Mouse (Mus musculus): ENCODE measurements at regions not wholly inside any gene's neighbourhood (a gene's known extent, or its start where the extent isn't known, plus 50 kb on each side); places are given as distances from the start of the nearest gene placed in this dataset.

- DNase-seq (ENCODE audit: low spot score) = peak; percentile 57
- no peaks in the 10 kb centered on the region for H3K9me3 ChIP-seq
- WGBS = 20% methylated on average over 6 of the region's 6 CpGs
Measured at GRCm38 (mm10) chr11:82613503-82613902, 150.6 kb downstream of the Cct6b start.

GRCm38 (mm10) chr11:82612026-82612425, 152.1 kb downstream of the Cct6b start:
- Histone ChIP-seq H3K9me3 (no peaks in the 10 kb centered on the region), H3K27ac (no peak overlapping the region), H3K4me1 (replicated peaks) (no peaks in the 10 kb centered on the region), H3K36me3 (no peaks in the 10 kb centered on the region), H3K4me3 (no peak overlapping the region), H3K27me3 (ENCODE audit: insufficient read depth, poor library complexity, severe bottlenecking) (peaks cover 11% of the 10 kb centered on the region)
- DNase-seq (ENCODE audit: low spot score) = no peak

More at GRCm38 (mm10) chr11:82613503-82613902, 150.6 kb downstream of the Cct6b start:
- H3K36me3 ChIP-seq = no peaks in the 10 kb centered on the region
- H3K27me3 ChIP-seq (ENCODE audit: insufficient read depth, poor library complexity, severe bottlenecking) = peaks cover 26% of the 10 kb centered on the region
- H3K4me3 ChIP-seq = no peak overlapping the region
- H3K4me1 ChIP-seq (replicated peaks) = peaks cover 3% of the 10 kb centered on the region
- no peak overlapping the region for H3K27ac ChIP-seq

DNA sequence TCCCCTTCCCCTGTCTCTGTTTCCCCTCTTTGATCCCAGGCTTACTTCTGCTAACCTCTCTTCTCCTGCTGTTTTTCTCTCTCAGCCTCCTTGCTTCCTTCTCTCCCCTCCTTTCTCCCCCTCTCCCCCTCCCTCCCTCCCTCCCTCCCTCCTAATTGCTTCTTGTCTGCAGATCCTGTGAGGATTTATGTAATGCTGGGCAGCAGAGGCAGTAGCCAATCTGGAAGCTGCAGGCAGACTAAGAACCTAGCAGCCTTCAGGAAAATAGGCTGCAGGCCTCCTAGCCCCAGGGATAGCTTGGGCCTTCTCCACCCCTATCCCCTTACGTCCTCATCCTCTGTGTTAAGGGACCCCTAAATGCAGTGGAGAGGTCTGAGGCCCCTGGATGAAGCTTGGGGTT, 155.2 kb downstream of the Cct6b start:
- 46% methylated on average over 1 of the region's 1 CpGs for WGBS
- H3K9me3 ChIP-seq = no peaks in the 10 kb centered on the region
- H3K36me3 ChIP-seq = no peaks in the 10 kb centered on the region
- no peaks in the 10 kb centered on the region for H3K4me1 ChIP-seq (replicated peaks)
- H3K27ac ChIP-seq = no peak overlapping the region
- peaks cover 9% of the 10 kb centered on the region; the same call in 1 of the 2 replicates for H3K27me3 ChIP-seq (ENCODE audit: insufficient read depth, poor library complexity, severe bottlenecking)
- no peak overlapping the region for H3K4me3 ChIP-seq
- DNase-seq (ENCODE audit: low spot score) = no peak

- 89% methylated on average over 5 of the region's 5 CpGs for WGBS
- H3K4me1 ChIP-seq (replicated peaks) = 0 out of 2 replicates have a peak, but pooled peaks cover 3% of the 10 kb centered on the region
- H3K9me3 ChIP-seq = no peaks in the 10 kb centered on the region
- H3K27ac ChIP-seq = no peak overlapping the region
- peaks cover 18% of the 10 kb centered on the region for H3K27me3 ChIP-seq (ENCODE audit: insufficient read depth, poor library complexity, severe bottlenecking)
- no peak for DNase-seq (ENCODE audit: low spot score)
- H3K36me3 ChIP-seq = no peaks in the 10 kb centered on the region
- H3K4me3 ChIP-seq = no peak overlapping the region
Measured at GRCm38 (mm10) chr11:82607661-82608060, 156.5 kb downstream of the Cct6b start.

DNA sequence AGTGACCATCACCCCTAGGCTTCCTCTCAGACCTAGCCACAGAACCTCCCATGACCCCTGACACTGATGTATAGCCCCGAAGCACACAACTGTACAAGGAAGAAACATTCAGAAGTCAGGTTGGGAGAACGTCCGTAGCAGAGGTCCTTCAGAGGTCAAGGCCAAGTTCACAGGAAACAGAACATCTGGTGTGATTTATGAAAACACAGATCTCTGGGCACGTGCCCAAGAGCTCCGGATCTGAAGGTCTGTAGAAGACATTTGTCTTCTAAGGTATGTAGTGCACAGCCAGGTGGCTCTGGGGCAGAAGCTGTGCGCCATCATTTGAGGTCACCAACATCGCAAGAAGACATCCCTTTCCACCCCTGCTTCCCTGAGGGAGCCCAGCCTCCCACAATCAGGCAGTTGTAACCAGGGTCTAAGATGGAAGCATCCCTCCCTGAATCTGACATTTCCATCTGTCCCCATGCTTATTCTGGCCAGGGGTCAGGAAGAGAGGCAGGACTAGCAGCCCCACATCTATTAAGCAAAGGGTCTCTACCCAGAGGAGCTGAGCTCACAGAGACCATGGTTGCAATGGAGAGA, 159.8 kb downstream of the Cct6b start:
- WGBS = 76% methylated on average over 7 of the region's 7 CpGs
- no peak for DNase-seq (ENCODE audit: low spot score)
- no peak overlapping the region for H3K27ac ChIP-seq
- H3K4me3 ChIP-seq = no peak overlapping the region
- H3K9me3 ChIP-seq = no peaks in the 10 kb centered on the region
- H3K4me1 ChIP-seq (replicated peaks) = 0 out of 2 replicates have a peak, but pooled peaks cover 6% of the 10 kb centered on the region
- H3K27me3 ChIP-seq (ENCODE audit: insufficient read depth, poor library complexity, severe bottlenecking) = peaks cover 35% of the 10 kb centered on the region
- H3K36me3 ChIP-seq = no peaks in the 10 kb centered on the region

- Histone ChIP-seq H3K4me1 (replicated peaks) (peaks cover 10% of the 10 kb centered on the region), H3K36me3 (no peaks in the 10 kb centered on the region), H3K27ac (no peak overlapping the region), H3K9me3 (no peaks in the 10 kb centered on the region), H3K4me3 (no peak overlapping the region), H3K27me3 (ENCODE audit: insufficient read depth, poor library complexity, severe bottlenecking) (peaks cover 45% of the 10 kb centered on the region)
- no peak for DNase-seq (ENCODE audit: low spot score)
- 26% methylated on average over 11 of the region's 11 CpGs for WGBS
Measured at GRCm38 (mm10) chr11:82602818-82603217, 161.3 kb downstream of the Cct6b start.

- DNase-seq (ENCODE audit: low spot score) = no peak
- peaks cover 14% of the 10 kb centered on the region for H3K4me1 ChIP-seq (replicated peaks)
- H3K27ac ChIP-seq = no peak overlapping the region
- no peaks in the 10 kb centered on the region for H3K36me3 ChIP-seq
- H3K9me3 ChIP-seq = no peaks in the 10 kb centered on the region
- 52% methylated on average over 2 of the region's 2 CpGs for WGBS
- no peak overlapping the region for H3K4me3 ChIP-seq
- peaks cover 45% of the 10 kb centered on the region for H3K27me3 ChIP-seq (ENCODE audit: insufficient read depth, poor library complexity, severe bottlenecking)
Measured at GRCm38 (mm10) chr11:82602250-82602649, 161.9 kb downstream of the Cct6b start.

DNA sequence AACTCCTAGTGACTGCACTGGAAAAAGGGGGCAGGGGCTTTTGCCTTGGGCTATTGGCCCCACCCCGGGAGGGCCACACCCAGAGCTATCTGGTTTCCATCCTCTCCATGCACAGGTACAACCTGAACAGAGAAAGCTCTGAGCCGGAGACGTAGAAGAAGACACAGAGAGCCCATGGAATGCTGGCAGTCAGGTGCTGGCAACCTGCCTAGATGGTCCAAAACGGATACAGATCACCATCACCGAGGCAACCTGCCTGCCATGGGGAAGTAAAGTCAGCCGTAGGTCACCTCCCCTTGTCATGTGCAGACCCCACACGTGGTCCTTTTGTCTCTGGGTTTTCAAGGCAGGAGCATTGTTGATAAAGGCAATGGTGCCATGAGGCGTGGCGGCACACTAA, 164.0 kb downstream of the Cct6b start:
- Histone ChIP-seq H3K36me3 (no peaks in the 10 kb centered on the region), H3K27me3 (ENCODE audit: insufficient read depth, poor library complexity, severe bottlenecking) (peaks cover 45% of the 10 kb centered on the region), H3K9me3 (no peaks in the 10 kb centered on the region), H3K4me1 (replicated peaks) (peaks cover 14% of the 10 kb centered on the region), H3K27ac (no peak overlapping the region), H3K4me3 (no peak overlapping the region)
- no peak for DNase-seq (ENCODE audit: low spot score)
- WGBS = 73% methylated on average over 9 of the region's 9 CpGs

GRCm38 (mm10) chr11:82597757-82598156, 166.4 kb downstream of the Cct6b start:
- Histone ChIP-seq H3K27ac (no peak overlapping the region), H3K4me3 (no peak overlapping the region), H3K27me3 (ENCODE audit: insufficient read depth, poor library complexity, severe bottlenecking) (peaks cover 33% of the 10 kb centered on the region), H3K4me1 (replicated peaks) (peaks cover 12% of the 10 kb centered on the region), H3K9me3 (no peaks in the 10 kb centered on the region), H3K36me3 (no peaks in the 10 kb centered on the region)
- no peak for DNase-seq (ENCODE audit: low spot score)
- 18% methylated on average over 6 of the region's 6 CpGs for WGBS

GRCm38 (mm10) chr11:82596801-82597200, 167.3 kb downstream of the Cct6b start:
- WGBS = 71% methylated on average over 3 of the region's 3 CpGs
- no peaks in the 10 kb centered on the region for H3K9me3 ChIP-seq
- DNase-seq (ENCODE audit: low spot score) = no peak
- H3K4me3 ChIP-seq = no peak overlapping the region
- H3K27ac ChIP-seq = no peak overlapping the region
- H3K4me1 ChIP-seq (replicated peaks) = peaks cover 8% of the 10 kb centered on the region
- peaks cover 29% of the 10 kb centered on the region for H3K27me3 ChIP-seq (ENCODE audit: insufficient read depth, poor library complexity, severe bottlenecking)
- no peaks in the 10 kb centered on the region for H3K36me3 ChIP-seq

GRCm38 (mm10) chr11:82589761-82590160, 174.4 kb downstream of the Cct6b start:
- no peaks in the 10 kb centered on the region for H3K9me3 ChIP-seq

GRCm38 (mm10) chr11:82588744-82589143, 175.4 kb downstream of the Cct6b start:
- Histone ChIP-seq H3K9me3 (no peaks in the 10 kb centered on the region), H3K4me1 (replicated peaks) (no peaks in the 10 kb centered on the region), H3K27me3 (ENCODE audit: insufficient read depth, poor library complexity, severe bottlenecking) (no peaks in the 10 kb centered on the region), H3K36me3 (no peaks in the 10 kb centered on the region), H3K4me3 (no peak overlapping the region), H3K27ac (no peak overlapping the region)
- DNase-seq (ENCODE audit: low spot score) = no peak
- 89% methylated on average over 5 of the region's 5 CpGs for WGBS

More at GRCm38 (mm10) chr11:82589761-82590160, 174.4 kb downstream of the Cct6b start:
- H3K27me3 ChIP-seq (ENCODE audit: insufficient read depth, poor library complexity, severe bottlenecking) = no peaks in the 10 kb centered on the region
- H3K36me3 ChIP-seq = no peaks in the 10 kb centered on the region
- no peaks in the 10 kb centered on the region for H3K4me1 ChIP-seq (replicated peaks)
- H3K4me3 ChIP-seq = no peak overlapping the region
- no peak for DNase-seq (ENCODE audit: low spot score)
- WGBS = 83% methylated on average over 2 of the region's 2 CpGs
- no peak overlapping the region for H3K27ac ChIP-seq

DNA sequence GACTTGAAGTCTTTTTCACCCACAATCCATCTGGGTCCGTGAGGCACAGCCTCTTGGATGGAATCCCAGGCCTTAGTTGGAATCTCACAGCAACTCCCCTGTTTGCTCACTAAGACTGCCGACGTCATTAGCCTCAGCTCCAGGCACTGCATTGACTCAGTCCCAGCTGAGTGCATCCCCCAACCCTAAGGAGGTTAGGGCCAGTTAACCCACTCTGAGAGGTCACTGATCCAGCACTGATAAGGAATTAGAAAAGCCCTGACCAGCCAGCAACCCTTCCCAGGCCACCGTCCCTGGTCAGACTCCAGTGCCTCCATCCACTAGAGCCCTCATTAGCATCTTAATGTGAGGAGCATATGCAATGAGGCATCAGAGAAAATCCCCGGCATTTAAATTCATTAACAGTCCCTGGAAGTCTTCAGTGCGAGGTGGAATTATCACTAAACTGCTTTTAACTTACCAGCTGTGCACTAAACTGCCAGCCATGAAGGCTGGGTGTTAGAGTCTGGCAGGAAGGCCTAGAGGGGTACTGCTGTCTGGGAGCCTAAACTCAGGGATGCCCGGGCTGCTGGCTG, 184.2 kb downstream of the Cct6b start:
- H3K27ac ChIP-seq = peak overlapping the region; percentile 40; the same call in 1 of the 2 replicates
- DNase-seq (ENCODE audit: low spot score) = peak; percentile 21
- H3K4me1 ChIP-seq (replicated peaks) = peaks cover 14% of the 10 kb centered on the region
- H3K4me3 ChIP-seq = no peak overlapping the region
- WGBS = 23% methylated on average over 7 of the region's 7 CpGs
- peaks cover 33% of the 10 kb centered on the region for H3K27me3 ChIP-seq (ENCODE audit: insufficient read depth, poor library complexity, severe bottlenecking)
- no peaks in the 10 kb centered on the region for H3K9me3 ChIP-seq
- no peaks in the 10 kb centered on the region for H3K36me3 ChIP-seq
